Mouse (Mus musculus) lung, embryonic 15.5 days (tissue): ENCODE results near the gene Filip1. TPM values are rescaled to one million over a fixed set of nuclear protein-coding genes. Genes with fewer than 3 reads are reported as not detected.

Source experiments
- ATAC-seq: fragments of 200-750 bp; cut with Nextera tagmentation; 2 replicates; pipeline ENCODE4 v1.8.0; 2017; ENCODE audit warnings: moderate number of reproducible peaks, borderline replicate concordance; ENCODE audit not compliant: low FRiP score, low TSS enrichment; ENCODE audit errors: extremely low read depth
- H3K27ac ChIP-seq: fragments of 300-500 bp; sonication (generic); 2 replicates; pipeline ENCODE4 v1.5.1; 2015; ENCODE audit warnings: moderate library complexity, mild to moderate bottlenecking, inconsistent platforms
- H3K27me3 ChIP-seq: fragments of 300-500 bp; sonication (generic); 2 replicates; pipeline ENCODE4 v1.6.1; 2015; ENCODE audit warnings: inconsistent platforms
- H3K36me3 ChIP-seq: fragments of 300-500 bp; sonication (generic); 2 replicates; pipeline ENCODE4 v1.6.1; 2015; ENCODE audit warnings: inconsistent platforms
- H3K4me1 ChIP-seq: fragments of 300-500 bp; sonication (generic); 2 replicates; pipeline ENCODE4 v1.6.1; 2015; ENCODE audit warnings: inconsistent platforms
- H3K4me2 ChIP-seq: fragments of 300-500 bp; sonication (generic); 2 replicates; pipeline ENCODE4 v1.6.1; 2015; ENCODE audit warnings: inconsistent platforms, mild to moderate bottlenecking, moderate library complexity
- H3K4me3 ChIP-seq: fragments of 300-500 bp; sonication (generic); 2 replicates; pipeline ENCODE4 v1.5.1; 2015; ENCODE audit warnings: mild to moderate bottlenecking, inconsistent platforms
- H3K9ac ChIP-seq: fragments of 300-500 bp; sonication (generic); 2 replicates; pipeline ENCODE4 v1.6.1; 2015; ENCODE audit warnings: inconsistent platforms
- H3K9me3 ChIP-seq: fragments of 300-500 bp; sonication (generic); 2 replicates; pipeline ENCODE4 v1.6.1; 2016; ENCODE audit warnings: inconsistent platforms
- WGBS: fragments of 180-500 bp; shearing (Covaris S2); methylation state at CpG from one replicate; pipeline ENCODE4 v1.1.7; 2015; 5-methylcytosine and 5-hydroxymethylcytosine counted together
- polyA plus RNA-seq: library from polyadenylated mRNA; unstranded; fragments of >200 nt; fragmentation: Nextera tagmentation; extraction: Ambion mirVana; gene quantifications from 2 replicates; pipeline ENCODE4 v1.2.1, GENCODE M21; 2015

Filip1 gene
- polyA plus RNA-seq, 1 experiment from 2014 or later: 13.3 TPM

- no peak overlapping the region for H3K4me2 ChIP-seq
- H3K27me3 ChIP-seq: no peaks in the 10 kb centered on the region
- no peak overlapping the region for H3K4me3 ChIP-seq
- WGBS: 32% methylated on average over 1 of the region's 1 CpGs
- H3K27ac ChIP-seq: no peak overlapping the region
- no peaks in the 10 kb centered on the region for H3K36me3 ChIP-seq
- peaks cover 17% of the 10 kb centered on the region for H3K4me1 ChIP-seq
- ATAC-seq: no peak
- H3K9ac ChIP-seq: no peak overlapping the region
- no peaks in the 10 kb centered on the region for H3K9me3 ChIP-seq
Measured at GRCm38 (mm10) chr9:80021648-80022047, 9.0 kb upstream of the Filip1 start.

GRCm38 (mm10) chr9:80020429-80020828 lies 7.8 kb upstream of the Filip1 start:
- H3K9ac ChIP-seq: no peak overlapping the region
- no peak overlapping the region for H3K4me2 ChIP-seq
- H3K27me3 ChIP-seq: no peaks in the 10 kb centered on the region
- no peak overlapping the region for H3K27ac ChIP-seq
- ATAC-seq: no peak
- WGBS: 46% methylated on average over 3 of the region's 3 CpGs
- no peaks in the 10 kb centered on the region for H3K36me3 ChIP-seq
- H3K4me3 ChIP-seq: no peak overlapping the region
- H3K9me3 ChIP-seq: no peaks in the 10 kb centered on the region
- peaks cover 17% of the 10 kb centered on the region for H3K4me1 ChIP-seq

- no peaks in the 10 kb centered on the region for H3K27me3 ChIP-seq
- no peak overlapping the region for H3K27ac ChIP-seq
- 0 out of 2 replicates have a peak, but pooled peaks cover 3% of the 10 kb centered on the region for H3K4me1 ChIP-seq
- no peaks in the 10 kb centered on the region for H3K9me3 ChIP-seq
- 82% methylated on average over 13 of the region's 13 CpGs for WGBS
- H3K9ac ChIP-seq: no peak overlapping the region
- no peak overlapping the region for H3K4me3 ChIP-seq
- H3K4me2 ChIP-seq: no peak overlapping the region
- ATAC-seq: no peak
- H3K36me3 ChIP-seq: no peaks in the 10 kb centered on the region
Measured at GRCm38 (mm10) chr9:80012016-80012415, 635 bp downstream of the Filip1 start.

- H3K9ac ChIP-seq: no peak overlapping the region
- peak; percentile 49; the same call in 1 of the 2 replicates for ATAC-seq
- 41% methylated on average over 14 of the region's 14 CpGs for WGBS
Measured at GRCm38 (mm10) chr9:80002394-80003188, 10.1 kb downstream of the Filip1 start.

GRCm38 (mm10) chr9:79997282-79997681 lies 15.4 kb downstream of the Filip1 start:
- Histone ChIP-seq H3K27me3 (no peaks in the 10 kb centered on the region), H3K27ac (no peak overlapping the region), H3K9ac (no peak overlapping the region), H3K4me1 (peaks cover 2% of the 10 kb centered on the region), H3K4me2 (no peak overlapping the region), H3K9me3 (no peaks in the 10 kb centered on the region), H3K36me3 (no peaks in the 10 kb centered on the region), H3K4me3 (no peak overlapping the region)
- 71% methylated on average over 6 of the region's 6 CpGs for WGBS
- ATAC-seq: no peak

More at GRCm38 (mm10) chr9:80002394-80003188, 10.1 kb downstream of the Filip1 start:
- Histone ChIP-seq H3K27ac (no peak overlapping the region; the same call in 1 of the 2 replicates), H3K27me3 (no peaks in the 10 kb centered on the region), H3K4me2 (no peak overlapping the region), H3K36me3 (no peaks in the 10 kb centered on the region), H3K4me1 (peaks cover 6% of the 10 kb centered on the region), H3K9me3 (no peaks in the 10 kb centered on the region), H3K4me3 (no peak overlapping the region)

- Histone ChIP-seq H3K27ac (no peak overlapping the region), H3K4me2 (no peak overlapping the region), H3K4me1 (peaks cover 4% of the 10 kb centered on the region; the same call in 1 of the 2 replicates), H3K9ac (no peak overlapping the region), H3K9me3 (no peaks in the 10 kb centered on the region), H3K27me3 (no peaks in the 10 kb centered on the region), H3K36me3 (no peaks in the 10 kb centered on the region), H3K4me3 (no peak overlapping the region)
- WGBS: 85% methylated on average over 5 of the region's 5 CpGs
- no peak for ATAC-seq
Measured at GRCm38 (mm10) chr9:79994296-79994695, 18.4 kb downstream of the Filip1 start.

GRCm38 (mm10) chr9:79993066-79993465 lies 19.6 kb downstream of the Filip1 start:
- no peak overlapping the region for H3K9ac ChIP-seq
- no peak overlapping the region for H3K4me3 ChIP-seq
- 67% methylated on average over 4 of the region's 4 CpGs for WGBS
- no peaks in the 10 kb centered on the region for H3K36me3 ChIP-seq
- H3K27ac ChIP-seq: no peak overlapping the region
- H3K4me1 ChIP-seq: peaks cover 4% of the 10 kb centered on the region; the same call in 1 of the 2 replicates
- ATAC-seq: no peak
- H3K27me3 ChIP-seq: no peaks in the 10 kb centered on the region
- H3K9me3 ChIP-seq: no peaks in the 10 kb centered on the region
- H3K4me2 ChIP-seq: no peak overlapping the region

- Histone ChIP-seq H3K27ac (no peak overlapping the region), H3K9ac (no peak overlapping the region), H3K4me3 (no peak overlapping the region), H3K4me2 (no peak overlapping the region), H3K9me3 (no peaks in the 10 kb centered on the region), H3K36me3 (no peaks in the 10 kb centered on the region), H3K4me1 (peaks cover 4% of the 10 kb centered on the region; the same call in 1 of the 2 replicates), H3K27me3 (no peaks in the 10 kb centered on the region)
- WGBS: 59% methylated on average over 16 of the region's 16 CpGs
- ATAC-seq: no peak
Measured at GRCm38 (mm10) chr9:79990456-79991017, 22.1 kb downstream of the Filip1 start.

- H3K4me3 ChIP-seq: no peak overlapping the region
- no peak overlapping the region for H3K9ac ChIP-seq
- H3K9me3 ChIP-seq: no peaks in the 10 kb centered on the region
- no peak overlapping the region for H3K27ac ChIP-seq
- H3K27me3 ChIP-seq: no peaks in the 10 kb centered on the region
- no peak for ATAC-seq
- peaks cover 4% of the 10 kb centered on the region; the same call in 1 of the 2 replicates for H3K4me1 ChIP-seq
- no peaks in the 10 kb centered on the region for H3K36me3 ChIP-seq
- 56% methylated on average over 1 of the region's 1 CpGs for WGBS
- no peak overlapping the region for H3K4me2 ChIP-seq
Measured at GRCm38 (mm10) chr9:79989703-79990102, 22.9 kb downstream of the Filip1 start.

- Histone ChIP-seq H3K27ac (no peak overlapping the region), H3K9ac (no peak overlapping the region), H3K9me3 (no peaks in the 10 kb centered on the region), H3K4me3 (no peak overlapping the region), H3K4me2 (no peak overlapping the region), H3K27me3 (no peaks in the 10 kb centered on the region), H3K4me1 (peaks cover 4% of the 10 kb centered on the region; the same call in 1 of the 2 replicates), H3K36me3 (no peaks in the 10 kb centered on the region)
- ATAC-seq: no peak
- WGBS: 93% methylated on average over 1 of the region's 1 CpGs
Measured at GRCm38 (mm10) chr9:79989061-79989460, 23.6 kb downstream of the Filip1 start.

- ATAC-seq: no peak
- 88% methylated on average over 10 of the region's 10 CpGs for WGBS
Measured at GRCm38 (mm10) chr9:79983244-79983643, 29.4 kb downstream of the Filip1 start.

GRCm38 (mm10) chr9:79979274-79979673 lies 33.4 kb downstream of the Filip1 start:
- no peak for ATAC-seq
- no peaks in the 10 kb centered on the region for H3K27me3 ChIP-seq
- no peak overlapping the region for H3K4me2 ChIP-seq
- no peaks in the 10 kb centered on the region for H3K9me3 ChIP-seq
- no peaks in the 10 kb centered on the region for H3K36me3 ChIP-seq
- H3K27ac ChIP-seq: 0 out of 2 replicates have a peak overlapping the region, but pooled peaks have one; percentile 18
- H3K4me3 ChIP-seq: no peak overlapping the region
- H3K4me1 ChIP-seq: peaks cover 29% of the 10 kb centered on the region
- no peak overlapping the region for H3K9ac ChIP-seq
- 83% methylated on average over 2 of the region's 2 CpGs for WGBS

More at GRCm38 (mm10) chr9:79983244-79983643, 29.4 kb downstream of the Filip1 start:
- H3K4me2 ChIP-seq: no peak overlapping the region
- H3K27me3 ChIP-seq: no peaks in the 10 kb centered on the region
- H3K4me1 ChIP-seq: peaks cover 13% of the 10 kb centered on the region
- no peak overlapping the region for H3K27ac ChIP-seq
- H3K9ac ChIP-seq: no peak overlapping the region
- H3K9me3 ChIP-seq: no peaks in the 10 kb centered on the region
- no peak overlapping the region for H3K4me3 ChIP-seq
- no peaks in the 10 kb centered on the region for H3K36me3 ChIP-seq
